Mouse (Mus musculus) liver, postnatal 0 days (tissue): Measurements from ENCODE around the gene Oxt.

Source experiments
- CTCF ChIP-seq: sonication (generic); IDR thresholded peaks from 2 replicates; pipeline ENCODE4 v1.5.1; 2016; ENCODE audit warnings: antibody characterized with exemption, low read depth
- EP300 ChIP-seq: IDR thresholded peaks from 2 replicates; pipeline ENCODE4 v1.6.1; 2016; ENCODE audit warnings: antibody characterized with exemption, low read depth, mild to moderate bottlenecking

- no peak for TF ChIP-seq CTCF
- TF ChIP-seq EP300: no peak
These were observed 21.1 kb upstream of the Oxt start for GRCm38 (mm10) chr2:130554841-130555240.
